Mouse (Mus musculus) liver, embryonic 14.5 days (tissue): Measurements from ENCODE around the gene Gm281. TPM values are rescaled to one million over a fixed set of nuclear protein-coding genes. Genes with fewer than 3 reads are reported as not detected.

Source experiments
- ATAC-seq: fragments of 200-750 bp; cut with Nextera tagmentation; 2 replicates; pipeline ENCODE4 v1.8.0; 2017; ENCODE audit warnings: moderate number of reproducible peaks, mild to moderate bottlenecking, moderate library complexity; ENCODE audit not compliant: insufficient read depth
- DNase-seq, 3 experiments: peaks; one replicate each; pipeline ENCODE4 v3.0.0-alpha.2; 2012 to 2013; ENCODE audit warnings: low read depth in 3 of 3, low spot score in 3 of 3
- H3K27ac ChIP-seq: fragments of 300-500 bp; sonication (generic); 2 replicates; pipeline ENCODE4 v1.5.1; 2014; ENCODE audit warnings: moderate library complexity, mild to moderate bottlenecking, control low read depth, inconsistent platforms
- H3K27me3 ChIP-seq: fragments of 300-500 bp; sonication (generic); 2 replicates; pipeline ENCODE4 v1.6.1; 2014; ENCODE audit warnings: mild to moderate bottlenecking, low read length, moderate library complexity; ENCODE audit not compliant: control insufficient read depth, insufficient read depth
- H3K36me3 ChIP-seq: fragments of 300-500 bp; sonication (generic); replicated peaks from 2 replicates; pipeline ENCODE4 v1.6.1; 2014; ENCODE audit warnings: low read depth; ENCODE audit not compliant: control insufficient read depth, insufficient read depth
- H3K4me1 ChIP-seq, 2 experiments: fragments of 200-500 bp in 1 of 2; fragments of 300-500 bp in 1 of 2; sonication (generic) in 1 of 2; replicated peaks; 2 replicates each; pipeline ENCODE4 v1.6.1; 2012 to 2014; ENCODE audit warnings: antibody characterized with exemption in 1 of 2, inconsistent platforms in 1 of 2, low read length in 1 of 2; ENCODE audit not compliant: control insufficient read depth in 2 of 2, insufficient read depth in 2 of 2
- H3K4me2 ChIP-seq: fragments of 300-500 bp; sonication (generic); 2 replicates; pipeline ENCODE4 v1.6.1; 2014; ENCODE audit warnings: low read depth, mild to moderate bottlenecking, control low read depth, moderate library complexity
- H3K4me3 ChIP-seq, 2 experiments: fragments of 200-500 bp in 1 of 2; fragments of 300-500 bp in 1 of 2; sonication (generic) in 1 of 2; 2 replicates each; pipeline ENCODE4 v1.5.1; 2012 to 2014; ENCODE audit warnings: low read depth in 2 of 2, low read length in 2 of 2, mild to moderate bottlenecking in 2 of 2, control low read depth in 1 of 2, inconsistent platforms in 1 of 2, moderate library complexity in 1 of 2; ENCODE audit not compliant: insufficient read depth in 1 of 2
- H3K9ac ChIP-seq: fragments of 300-500 bp; sonication (generic); replicated peaks from 2 replicates; pipeline ENCODE4 v1.6.1; 2014; ENCODE audit warnings: mild to moderate bottlenecking, control low read depth, moderate library complexity
- H3K9me3 ChIP-seq: fragments of 300-500 bp; sonication (generic); 2 replicates; pipeline ENCODE4 v1.6.1; 2016; ENCODE audit warnings: low read length, mixed read lengths; ENCODE audit not compliant: control insufficient read depth
- CTCF ChIP-seq: IDR thresholded peaks from 2 replicates; pipeline ENCODE4 v1.5.1; 2016; ENCODE audit warnings: antibody characterized with exemption, low read depth, control low read depth
- EP300 ChIP-seq: IDR thresholded peaks from 2 replicates; pipeline ENCODE4 v1.6.1; 2016; ENCODE audit warnings: antibody characterized with exemption, low read depth
- WGBS: fragments of 180-500 bp; shearing (Covaris S2); extraction: QIAGEN DNeasy Blood & Tissue Kit; methylation state at CpG from one replicate; pipeline ENCODE4 v1.1.7; 2014; ENCODE audit not compliant: insufficient replicate concordance; 5-methylcytosine and 5-hydroxymethylcytosine counted together
- polyA plus RNA-seq, 2 experiments: library from polyadenylated mRNA; depleted of rRNA in 1 of 2; stranded (reverse) in 1 of 2; unstranded in 1 of 2; fragments of >200 nt; fragmentation: Nextera tagmentation in 1 of 2; extraction: Ambion mirVana in 1 of 2; gene quantifications; 2 replicates each; pipeline versions ENCODE4 v1.2.1 to v1.2.3; 2012 to 2014

The Gm281 gene
- polyA plus RNA-seq, 2 experiments = not detected

- H3K27me3 ChIP-seq = no peaks in the 10 kb centered on the region
- no peak overlapping the region for H3K4me3 ChIP-seq
- no peak overlapping the region for H3K27ac ChIP-seq
- 51% methylated on average over 4 of the region's 4 CpGs for WGBS
- DNase-seq (no peak), ATAC-seq (no peak)
- H3K9ac ChIP-seq = no peak overlapping the region
- H3K4me2 ChIP-seq = no peak overlapping the region
- TF ChIP-seq EP300 (no peak), CTCF (no peak)
- no peaks in the 10 kb centered on the region for H3K4me1 ChIP-seq
- no peaks in the 10 kb centered on the region for H3K36me3 ChIP-seq
- no peaks in the 10 kb centered on the region for H3K9me3 ChIP-seq
Observed at GRCm38 (mm10) chr14:13915207-13915606, 929 bp upstream of the Gm281 start.

GRCm38 (mm10) chr14:13910148-13910547 lies 4.1 kb downstream of the Gm281 start:
- Histone ChIP-seq H3K27ac (no peak overlapping the region), H3K36me3 (no peaks in the 10 kb centered on the region), H3K9ac (no peak overlapping the region), H3K9me3 (no peaks in the 10 kb centered on the region), H3K27me3 (no peaks in the 10 kb centered on the region), H3K4me3 (no peak overlapping the region), H3K4me2 (no peak overlapping the region), H3K4me1 (no peaks in the 10 kb centered on the region)
- WGBS = 66% methylated on average over 2 of the region's 2 CpGs
- no peak for DNase-seq
- ATAC-seq = no peak
- TF ChIP-seq CTCF = no peak
- no peak for TF ChIP-seq EP300

- Histone ChIP-seq H3K9ac (no peak overlapping the region), H3K27ac (no peak overlapping the region), H3K4me3 (no peak overlapping the region), H3K36me3 (no peaks in the 10 kb centered on the region), H3K4me1 (no peaks in the 10 kb centered on the region), H3K27me3 (no peaks in the 10 kb centered on the region), H3K4me2 (no peak overlapping the region), H3K9me3 (no peaks in the 10 kb centered on the region)
- no peak for DNase-seq
- 80% methylated on average over 7 of the region's 7 CpGs for WGBS
- no peak for ATAC-seq
- no peak for TF ChIP-seq EP300
- TF ChIP-seq CTCF = no peak
Observed at GRCm38 (mm10) chr14:13907145-13907544, 7.1 kb downstream of the Gm281 start.

GRCm38 (mm10) chr14:13906461-13906860 lies 7.8 kb downstream of the Gm281 start:
- Histone ChIP-seq H3K9me3 (no peaks in the 10 kb centered on the region), H3K27ac (no peak overlapping the region), H3K9ac (no peak overlapping the region), H3K4me2 (no peak overlapping the region), H3K27me3 (no peaks in the 10 kb centered on the region), H3K4me3 (no peak overlapping the region), H3K36me3 (no peaks in the 10 kb centered on the region), H3K4me1 (no peaks in the 10 kb centered on the region)
- WGBS = 61% methylated on average over 1 of the region's 1 CpGs
- no peak for ATAC-seq
- TF ChIP-seq CTCF = no peak
- no peak for TF ChIP-seq EP300
- no peak for DNase-seq

- Histone ChIP-seq H3K4me2 (peak overlapping the region; percentile 67), H3K36me3 (no peaks in the 10 kb centered on the region), H3K4me1 (no peaks in the 10 kb centered on the region), H3K9ac (peak overlapping the region; percentile 13; the same call in 1 of the 2 replicates), H3K9me3 (no peaks in the 10 kb centered on the region), H3K4me3 (peak overlapping the region; percentile 31 to 44), H3K27ac (no peak overlapping the region), H3K27me3 (no peaks in the 10 kb centered on the region)
- ATAC-seq = no peak
- DNase-seq = peak in 1 of 3 experiments; percentile 13
- peak; percentile 61 for TF ChIP-seq CTCF
- no peak for TF ChIP-seq EP300
- under 1% methylated on average over 22 of the region's 22 CpGs for WGBS
Observed at GRCm38 (mm10) chr14:13901611-13902067, 12.6 kb downstream of the Gm281 start.

- Histone ChIP-seq H3K9ac (no peak overlapping the region), H3K27me3 (no peaks in the 10 kb centered on the region), H3K4me2 (no peak overlapping the region), H3K4me3 (no peak overlapping the region), H3K36me3 (no peaks in the 10 kb centered on the region), H3K9me3 (no peaks in the 10 kb centered on the region), H3K27ac (no peak overlapping the region), H3K4me1 (no peaks in the 10 kb centered on the region)
- no peak for ATAC-seq
- no peak for TF ChIP-seq CTCF
- no peak for TF ChIP-seq EP300
- DNase-seq = no peak
Observed at GRCm38 (mm10) chr14:13895198-13895597, 19.1 kb downstream of the Gm281 start.
